Comparison of ENCODE assay signal across 18 mouse cellular contexts in the genomic region with DNA sequence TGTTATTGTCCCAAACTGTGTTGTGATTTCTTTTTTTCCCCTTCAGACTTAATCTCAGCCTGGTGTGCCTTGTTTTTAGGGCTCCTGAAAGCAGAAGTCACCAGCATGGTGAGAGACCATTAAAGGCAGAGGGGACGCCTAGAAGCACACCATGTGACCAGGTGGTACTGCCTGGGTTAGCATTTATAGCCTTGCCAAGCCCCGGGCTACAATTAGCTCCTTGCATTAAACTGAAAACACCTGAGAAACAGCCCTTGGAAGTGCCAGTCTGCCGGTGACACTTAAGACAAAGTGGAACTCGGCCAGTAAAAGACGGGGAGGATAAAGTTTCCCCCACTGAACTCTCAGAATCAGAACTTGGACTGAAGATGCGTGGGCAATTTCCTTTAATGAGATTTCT.
DNase-seq lines count a peak whose midpoint lies in the region; ATAC-seq lines count a peak whose summit lies in the region.
"Had no signal": no experiment of that assay in that cellular context is flagged by ENCODE, and none has a peak within 500 bp of the region (broad histone marks: within the 10 kb centered on the region; RNA-seq: fewer than 3 reads in every experiment).

No protein-coding gene starts in this region.

- no peak overlapping the region for H3K27ac ChIP-seq in kidney, embryonic 16.5 days (ENCODE audit: low read length)
- no peak overlapping the region for H3K27ac ChIP-seq in kidney, embryonic 14.5 days (ENCODE audit: low read depth, low read length)
- peak overlapping the region; percentile 33; the same call in 1 of the 2 replicates for H3K27ac ChIP-seq in limb, embryonic 11.5 days (replicated peaks; ENCODE audit: low read depth, low read length)
- H3K27ac ChIP-seq: embryonic facial prominence, embryonic 12.5 days; forebrain, embryonic 12.5 days; heart, embryonic 13.5 days; hindbrain, embryonic 15.5 days had no signal

- no peaks in the 10 kb centered on the region for H3K9me3 ChIP-seq in kidney, embryonic 16.5 days (ENCODE audit: low read length)
- no peaks in the 10 kb centered on the region for H3K9me3 ChIP-seq in kidney, embryonic 14.5 days (ENCODE audit: control insufficient read depth, low read length)
- no peaks in the 10 kb centered on the region for H3K9me3 ChIP-seq in limb, embryonic 11.5 days (ENCODE audit: control insufficient read depth, low read length)
- H3K9me3 ChIP-seq: embryonic facial prominence, embryonic 12.5 days; forebrain, embryonic 12.5 days; heart, embryonic 13.5 days; hindbrain, embryonic 15.5 days had no signal

- WGBS in kidney, embryonic 16.5 days: 35% methylated on average over 6 of the region's 6 CpGs
- WGBS in kidney, embryonic 14.5 days: 26% methylated on average over 6 of the region's 6 CpGs
- 14% methylated on average over 6 of the region's 6 CpGs for WGBS in limb, embryonic 11.5 days

- no peak overlapping the region for H3K4me2 ChIP-seq in kidney, embryonic 16.5 days (replicated peaks; ENCODE audit: low read depth, low read length)
- H3K4me2 ChIP-seq in kidney, embryonic 14.5 days (replicated peaks; ENCODE audit: low read depth, low read length): no peak overlapping the region
- no peak overlapping the region for H3K4me2 ChIP-seq in limb, embryonic 11.5 days (ENCODE audit: low read depth, severe bottlenecking)
- H3K4me2 ChIP-seq: embryonic facial prominence, embryonic 12.5 days; forebrain, embryonic 12.5 days; heart, embryonic 13.5 days; hindbrain, embryonic 15.5 days had no signal

- H3K36me3 ChIP-seq in kidney, embryonic 16.5 days (ENCODE audit: insufficient read depth, low read length): no peaks in the 10 kb centered on the region
- no peaks in the 10 kb centered on the region for H3K36me3 ChIP-seq in kidney, embryonic 14.5 days (ENCODE audit: control insufficient read depth, insufficient read depth, low read length)
- no peaks in the 10 kb centered on the region for H3K36me3 ChIP-seq in limb, embryonic 11.5 days (ENCODE audit: control insufficient read depth, insufficient read depth, low read length)
- H3K36me3 ChIP-seq: embryonic facial prominence, embryonic 12.5 days; forebrain, embryonic 12.5 days; heart, embryonic 13.5 days; hindbrain, embryonic 15.5 days had no signal

- no peak for ATAC-seq in kidney, embryonic 16.5 days (ENCODE audit: low FRiP score, low TSS enrichment)
- no peak for ATAC-seq in kidney, embryonic 14.5 days (ENCODE audit: low FRiP score, low TSS enrichment)
- ATAC-seq in limb, embryonic 11.5 days (ENCODE audit: insufficient number of reproducible peaks, low FRiP score, low TSS enrichment, low read depth): no peak
- no peak for ATAC-seq in monocyte, adult 5-6 weeks (replicated peaks; ENCODE audit: insufficient number of reproducible peaks, low FRiP score, low TSS enrichment, poor library complexity, severe bottlenecking)

- no peaks in the 10 kb centered on the region for H3K27me3 ChIP-seq in kidney, embryonic 16.5 days (ENCODE audit: insufficient read depth, low read length)
- H3K27me3 ChIP-seq in kidney, embryonic 14.5 days (ENCODE audit: control insufficient read depth, insufficient read depth, low read length): no peaks in the 10 kb centered on the region
- no peaks in the 10 kb centered on the region for H3K27me3 ChIP-seq in limb, embryonic 11.5 days (ENCODE audit: control insufficient read depth, insufficient read depth, low read length)
- H3K27me3 ChIP-seq: embryonic facial prominence, embryonic 12.5 days; heart, embryonic 13.5 days; hindbrain, embryonic 15.5 days had no signal

- no peak overlapping the region for H3K9ac ChIP-seq in kidney, embryonic 16.5 days (replicated peaks; ENCODE audit: low read length)
- no peak overlapping the region for H3K9ac ChIP-seq in kidney, embryonic 14.5 days (ENCODE audit: low read depth, low read length)
- no peak overlapping the region for H3K9ac ChIP-seq in limb, embryonic 11.5 days (ENCODE audit: low read length)
- H3K9ac ChIP-seq: embryonic facial prominence, embryonic 12.5 days; forebrain, embryonic 12.5 days; heart, embryonic 13.5 days; hindbrain, embryonic 15.5 days had no signal

- peak; percentile 5 for DNase-seq in kidney, adult 11 months
- peak; percentile 11 to 27 for DNase-seq in kidney, postnatal 36 days
- DNase-seq in limb, embryonic 11.5 days (ENCODE audit: low spot score): peak; percentile 79
- no peak for DNase-seq in adrenal gland, adult 2 months
- DNase-seq: adrenal gland, postnatal 10 days; cerebellum, adult 11 months; cerebellum, adult 8-10 months; cerebellum, postnatal 14 days; embryo, embryonic 11 days; gastrocnemius, postnatal 10 days; heart, postnatal 36 days had no signal

- no peak overlapping the region for H3K4me3 ChIP-seq in kidney, embryonic 16.5 days (ENCODE audit: low read length)
- H3K4me3 ChIP-seq in kidney, embryonic 14.5 days (ENCODE audit: low read length): no peak overlapping the region
- no peak overlapping the region for H3K4me3 ChIP-seq in limb, embryonic 11.5 days (ENCODE audit: low read depth, low read length)
- H3K4me3 ChIP-seq: embryonic facial prominence, embryonic 12.5 days; forebrain, embryonic 12.5 days; heart, embryonic 13.5 days; hindbrain, embryonic 15.5 days had no signal

- no peaks in the 10 kb centered on the region for H3K4me1 ChIP-seq in kidney, embryonic 16.5 days (ENCODE audit: insufficient read depth, low read length)
- H3K4me1 ChIP-seq in kidney, embryonic 14.5 days (ENCODE audit: control insufficient read depth, insufficient read depth, low read length): no peaks in the 10 kb centered on the region
- H3K4me1 ChIP-seq in limb, embryonic 11.5 days (ENCODE audit: control insufficient read depth, insufficient read depth, low read length): peaks cover 25% of the 10 kb centered on the region
- H3K4me1 ChIP-seq: heart, embryonic 13.5 days; hindbrain, embryonic 15.5 days had no signal
